8 mouse cellular contexts compared by ENCODE assay signal in the genomic region with DNA sequence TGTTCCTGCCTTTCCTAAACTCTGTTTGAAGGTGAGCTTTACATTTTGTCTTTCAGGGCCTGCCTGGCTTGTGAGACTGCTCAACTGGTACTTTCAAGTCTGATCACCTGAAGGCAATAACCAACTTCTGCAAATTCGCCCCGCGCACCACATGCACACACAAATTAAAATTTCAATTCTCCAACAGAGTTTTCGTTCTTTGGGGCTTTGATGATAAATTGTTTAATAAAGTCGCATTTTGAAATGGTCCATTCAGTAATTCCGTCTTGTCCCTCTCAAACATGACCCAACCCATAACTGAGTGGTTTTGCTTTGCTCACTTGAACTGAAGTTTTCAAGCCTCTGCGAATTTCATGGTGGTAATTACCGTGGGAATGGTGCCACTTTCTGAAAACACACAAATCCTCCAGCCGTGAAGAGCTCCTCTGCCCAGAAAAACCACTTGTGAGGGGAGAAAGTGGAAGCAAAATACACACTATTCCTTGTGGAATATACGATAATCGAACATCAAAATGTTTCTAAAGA. TPM values are rescaled to one million over a fixed set of nuclear protein-coding genes. Genes with fewer than 3 reads are reported as not detected.
DNase-seq lines count a peak whose midpoint lies in the region; ATAC-seq and TF ChIP-seq lines count a peak whose summit lies in the region.

No protein-coding gene starts in this region.

- H3K79me2 ChIP-seq in liver, adult 2 months (ENCODE audit: control insufficient read depth, insufficient read depth, low read length), result no peaks in the 10 kb centered on the region

- H3K27me3 ChIP-seq in liver, adult 2 months (ENCODE audit: control insufficient read depth, insufficient read depth, low read length), result no peaks in the 10 kb centered on the region
- no peaks in the 10 kb centered on the region for H3K27me3 ChIP-seq in embryonic facial prominence, embryonic 13.5 days
- no peaks in the 10 kb centered on the region for H3K27me3 ChIP-seq in limb, embryonic 13.5 days
- H3K27me3 ChIP-seq in neural tube, embryonic 15.5 days (replicated peaks), result no peaks in the 10 kb centered on the region

- no peaks in the 10 kb centered on the region for H3K9me3 ChIP-seq in embryonic facial prominence, embryonic 13.5 days
- no peaks in the 10 kb centered on the region for H3K9me3 ChIP-seq in limb, embryonic 13.5 days
- no peaks in the 10 kb centered on the region for H3K9me3 ChIP-seq in neural tube, embryonic 15.5 days (replicated peaks)

- DNase-seq in liver, adult 2 months (ENCODE audit: extremely low read depth, low read depth, low spot score), result no peak
- DNase-seq in liver, result no peak
- DNase-seq in thymus, postnatal 4 days, result no peak
- no peak for DNase-seq in right cerebral cortex, postnatal 10 days (ENCODE audit: low spot score in 2 of 2)
- DNase-seq in gastrocnemius, postnatal 14 days, result no peak

- H3K4me3 ChIP-seq in liver, adult 2 months (ENCODE audit: insufficient read depth, low read depth, low read length), result peak overlapping the region; percentile 76
- H3K4me3 ChIP-seq in embryonic facial prominence, embryonic 13.5 days, result peak overlapping the region; percentile 91
- peak overlapping the region; percentile 91 for H3K4me3 ChIP-seq in limb, embryonic 13.5 days
- H3K4me3 ChIP-seq in neural tube, embryonic 15.5 days (replicated peaks), result peak overlapping the region; percentile 75

- H3K4me1 ChIP-seq in liver, adult 2 months (ENCODE audit: control insufficient read depth, insufficient read depth, low read length), result no peaks in the 10 kb centered on the region
- H3K4me1 ChIP-seq in embryonic facial prominence, embryonic 13.5 days, result peaks cover 16% of the 10 kb centered on the region
- peaks cover 22% of the 10 kb centered on the region for H3K4me1 ChIP-seq in limb, embryonic 13.5 days
- H3K4me1 ChIP-seq in neural tube, embryonic 15.5 days, result peaks cover 9% of the 10 kb centered on the region

- no peak for ATAC-seq in embryonic facial prominence, embryonic 13.5 days (ENCODE audit: insufficient number of reproducible peaks, insufficient read depth, low FRiP score, low TSS enrichment, low read depth)
- no peak for ATAC-seq in limb, embryonic 13.5 days (ENCODE audit: low FRiP score, low read depth)
- no peak for ATAC-seq in neural tube, embryonic 15.5 days (ENCODE audit: low FRiP score)

- peak overlapping the region; percentile 75 for H3K9ac ChIP-seq in liver, adult 2 months (ENCODE audit: low read depth, low read length)
- peak overlapping the region; percentile 96 for H3K9ac ChIP-seq in embryonic facial prominence, embryonic 13.5 days
- H3K9ac ChIP-seq in limb, embryonic 13.5 days, result peak overlapping the region; percentile 98
- peak overlapping the region; percentile 61 for H3K9ac ChIP-seq in neural tube, embryonic 15.5 days (replicated peaks)

- no peaks in the 10 kb centered on the region for H3K36me3 ChIP-seq in liver, adult 2 months (ENCODE audit: control insufficient read depth, insufficient read depth, low read length)
- H3K36me3 ChIP-seq in embryonic facial prominence, embryonic 13.5 days, result no peaks in the 10 kb centered on the region
- peaks cover 5% of the 10 kb centered on the region; the same call in 1 of the 2 replicates for H3K36me3 ChIP-seq in limb, embryonic 13.5 days
- no peaks in the 10 kb centered on the region for H3K36me3 ChIP-seq in neural tube, embryonic 15.5 days

- 64% methylated on average over 11 of the region's 11 CpGs for WGBS in liver, adult 2 months
- 29% methylated on average over 11 of the region's 11 CpGs for WGBS in embryonic facial prominence, embryonic 13.5 days
- whole genome bisulfite sequencing in limb, embryonic 13.5 days, result 35% methylated on average over 11 of the region's 11 CpGs
- WGBS in neural tube, embryonic 15.5 days, result 22% methylated on average over 11 of the region's 11 CpGs

- H3K4me2 ChIP-seq in embryonic facial prominence, embryonic 13.5 days, result peak overlapping the region; percentile 71
- H3K4me2 ChIP-seq in limb, embryonic 13.5 days (replicated peaks), result peak overlapping the region; percentile 76
- H3K4me2 ChIP-seq in neural tube, embryonic 15.5 days, result peak overlapping the region; percentile 89

- no peak for TF ChIP-seq CTCF in liver, adult 2 months (IDR thresholded peaks at IDR 0.05; ENCODE audit: low read depth, low read length)

- peak overlapping the region; percentile 5; the same call in 1 of the 2 replicates for H3K27ac ChIP-seq in liver, adult 2 months (replicated peaks; ENCODE audit: insufficient read depth, low read depth, low read length)
- peak overlapping the region; percentile 96 for H3K27ac ChIP-seq in embryonic facial prominence, embryonic 13.5 days
- H3K27ac ChIP-seq in limb, embryonic 13.5 days, result peak overlapping the region; percentile 83
- H3K27ac ChIP-seq in neural tube, embryonic 15.5 days (replicated peaks), result peak overlapping the region; percentile 70

- intact Hi-C loops in gastrocnemius, postnatal 14 days (cut with DNase I; ENCODE audit: low total_unique reads), result no loop called here

- no peak for TF ChIP-seq POLR2A in liver, adult 2 months (IDR thresholded peaks at IDR 0.05; ENCODE audit: extremely low read depth, insufficient read depth, low read length)

RNA-seq across cellular contexts. Expression of gene Sinhcaf, which starts 0.7 kb away (rescaled TPM):
- total RNA-seq in liver, adult 2 months (2014; rRNA removed), result 2.7 and 3.2 TPM in 2 replicates
- 0.46 and 0.67 TPM in 2 replicates for polyA plus RNA-seq in liver, adult 2 months (2012; rRNA removed)
- 119 and 121 TPM in 2 replicates for polyA plus RNA-seq in embryonic facial prominence, embryonic 13.5 days (2015; fragmentation: Nextera tagmentation; extraction: Ambion mirVana)
- 107 and 108 TPM in 2 replicates for polyA plus RNA-seq in limb, embryonic 13.5 days (2015; fragmentation: Nextera tagmentation; extraction: Ambion mirVana)
- polyA plus RNA-seq in neural tube, embryonic 15.5 days (2015; fragmentation: Nextera tagmentation; extraction: Ambion mirVana), result 26.7 and 43.3 TPM in 2 replicates
- 1 to 10 TPM; 2.5 to 2.9 TPM for total RNA-seq in gastrocnemius, postnatal 14 days (2021)

RNA-seq across cellular contexts. Expression of gene Caprin2, which starts 50.9 kb away (rescaled TPM):
- 3.0 and 4.1 TPM in 2 replicates for total RNA-seq in liver, adult 2 months (2014; rRNA removed)
- polyA plus RNA-seq in liver, adult 2 months (2012; rRNA removed), result 1.4 and 3.6 TPM in 2 replicates
- 15.9 and 16.6 TPM in 2 replicates for polyA plus RNA-seq in embryonic facial prominence, embryonic 13.5 days (2015; fragmentation: Nextera tagmentation; extraction: Ambion mirVana)
- polyA plus RNA-seq in limb, embryonic 13.5 days (2015; fragmentation: Nextera tagmentation; extraction: Ambion mirVana), result 15.1 and 17.7 TPM in 2 replicates
- polyA plus RNA-seq in neural tube, embryonic 15.5 days (2015; fragmentation: Nextera tagmentation; extraction: Ambion mirVana), result 10.6 and 12.9 TPM in 2 replicates
- 10 to 100 TPM in 1 of 2 experiments, 1 to 10 TPM in 1; 7.9 to 12.6 TPM for total RNA-seq in gastrocnemius, postnatal 14 days (2021)

Comparison
In these comparisons a context has a peak if more than half of its experiments do, and no peak if none do; other contexts are left out.
1. H3K27ac ChIP-seq: peak in every context shown above with its lines; median percentile 96 in embryonic facial prominence, embryonic 13.5 days; 83 in limb, embryonic 13.5 days; 70 in neural tube, embryonic 15.5 days; 5 in liver, adult 2 months.
2. RNA of gene Sinhcaf, which starts 0.7 kb away (polyA plus RNA-seq): 119 to 121 TPM in embryonic facial prominence, embryonic 13.5 days, 107 to 108 TPM in limb, embryonic 13.5 days and 26.7 to 43.3 TPM in neural tube, embryonic 15.5 days; 0.46 to 0.67 TPM in liver, adult 2 months; every median in the first group is over 10 times any median in the second.
3. Peak in every context shown above with its lines, with median percentiles within 50 percentile points of each other: H3K4me3 ChIP-seq, H3K9ac ChIP-seq and H3K4me2 ChIP-seq.